Mouse (Mus musculus): Measurements from ENCODE around the gene St7. TPM values are rescaled to one million over a fixed set of nuclear protein-coding genes. Genes with fewer than 3 reads are reported as not detected.
A peak's percentile ranks its signal among the peaks of the same experiment; 100 is the strongest.

Gene St7
- 17.9 and 19.7 TPM in 2 replicates for polyA plus RNA-seq (2016; fragmentation: Nextera tagmentation; extraction: Ambion mirVana)

DNA sequence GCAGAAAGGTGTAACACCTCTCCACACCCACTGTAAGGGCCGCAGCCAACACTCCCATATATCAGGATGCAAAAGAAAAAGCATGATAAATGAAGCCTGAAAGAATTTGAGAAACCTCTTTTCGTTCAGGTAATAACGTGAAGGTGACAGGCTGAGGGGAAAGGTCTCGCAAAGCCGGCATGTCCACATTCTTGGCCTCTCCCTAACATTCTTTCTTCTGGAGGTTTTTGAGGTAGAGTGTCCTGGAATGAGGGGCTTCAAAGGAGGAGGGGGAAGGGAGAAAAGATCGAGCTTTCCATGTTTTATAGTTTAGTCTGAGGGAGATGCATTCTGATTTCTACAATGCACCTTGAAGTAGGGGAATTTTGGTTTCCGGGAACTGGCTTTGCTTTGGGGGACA is at the start of gene St7:
Gene St7 (plus strand): TSS at position 287 of the 400 bp plus-strand sequence.
- 74% methylated on average over 7 of the region's 7 CpGs for WGBS
- Histone ChIP-seq H3K4me1 (peaks cover 4% of the 10 kb centered on the region; the same call in 1 of the 2 replicates), H3K9me3 (replicated peaks) (no peaks in the 10 kb centered on the region), H3K4me3 (peak within 1 kb of the TSS; percentile 86), H3K27me3 (ENCODE audit: low read depth, poor library complexity, severe bottlenecking) (no peaks in the 10 kb centered on the region), H3K27ac (peak within 1 kb of the TSS; percentile 98), H3K36me3 (0 out of 2 replicates have a peak, but pooled peaks cover 6% of the 10 kb centered on the region)
- DNase-seq (ENCODE audit: low spot score) = no peak

DNA sequence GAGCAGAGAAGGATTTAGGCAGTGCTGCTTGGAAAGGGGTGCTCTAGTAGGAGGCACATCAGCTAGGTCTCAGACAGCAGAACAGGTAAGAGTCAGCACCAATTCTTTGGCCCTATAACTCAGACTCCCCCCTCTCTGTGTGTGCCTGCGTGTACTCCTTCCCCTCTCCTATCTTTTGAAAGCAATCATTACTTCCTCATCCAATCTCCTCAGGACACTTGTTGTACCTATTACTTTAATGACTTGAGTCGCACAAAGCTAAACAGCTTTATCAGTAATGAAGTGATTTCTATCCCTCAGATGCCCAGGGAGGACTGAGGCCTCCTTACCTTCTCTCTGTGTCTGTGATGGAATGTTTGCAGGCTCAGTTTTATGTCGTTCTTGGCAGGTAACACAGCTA is 46.6 kb upstream of the St7 start:
- no peaks in the 10 kb centered on the region for H3K9me3 ChIP-seq (replicated peaks)
- H3K27me3 ChIP-seq (ENCODE audit: low read depth, poor library complexity, severe bottlenecking) = no peaks in the 10 kb centered on the region
- WGBS = 78% methylated on average over 3 of the region's 3 CpGs
- no peaks in the 10 kb centered on the region for H3K4me1 ChIP-seq
- DNase-seq (ENCODE audit: low spot score) = no peak
- no peak overlapping the region for H3K27ac ChIP-seq
- no peak overlapping the region for H3K4me3 ChIP-seq
- H3K36me3 ChIP-seq = peaks cover 26% of the 10 kb centered on the region

DNA sequence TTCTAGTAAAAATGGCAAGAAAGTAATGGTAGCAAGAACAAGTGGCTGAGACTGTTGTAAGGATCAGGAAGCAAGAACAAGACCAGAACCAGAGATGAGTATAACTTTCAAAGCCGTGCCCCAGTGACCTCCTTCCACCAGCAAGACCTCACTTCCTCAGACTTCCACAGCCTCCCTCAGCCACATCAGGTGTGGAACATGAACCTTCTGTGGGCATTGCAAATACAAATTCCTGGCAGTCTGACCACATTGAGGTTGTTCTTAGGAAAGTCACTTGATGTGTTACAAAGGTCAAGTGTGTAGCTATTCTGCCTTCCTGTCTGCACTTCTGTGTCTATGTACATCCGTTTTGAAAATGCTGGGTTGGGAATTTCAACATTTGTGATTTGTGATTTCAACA is 40.6 kb upstream of the St7 start:
- Histone ChIP-seq H3K4me3 (no peak overlapping the region), H3K27ac (no peak overlapping the region), H3K27me3 (ENCODE audit: low read depth, poor library complexity, severe bottlenecking) (no peaks in the 10 kb centered on the region), H3K36me3 (peaks cover 71% of the 10 kb centered on the region), H3K4me1 (no peaks in the 10 kb centered on the region), H3K9me3 (replicated peaks) (no peaks in the 10 kb centered on the region)
- no peak for DNase-seq (ENCODE audit: low spot score)
- 88% methylated on average over 2 of the region's 2 CpGs for WGBS

DNA sequence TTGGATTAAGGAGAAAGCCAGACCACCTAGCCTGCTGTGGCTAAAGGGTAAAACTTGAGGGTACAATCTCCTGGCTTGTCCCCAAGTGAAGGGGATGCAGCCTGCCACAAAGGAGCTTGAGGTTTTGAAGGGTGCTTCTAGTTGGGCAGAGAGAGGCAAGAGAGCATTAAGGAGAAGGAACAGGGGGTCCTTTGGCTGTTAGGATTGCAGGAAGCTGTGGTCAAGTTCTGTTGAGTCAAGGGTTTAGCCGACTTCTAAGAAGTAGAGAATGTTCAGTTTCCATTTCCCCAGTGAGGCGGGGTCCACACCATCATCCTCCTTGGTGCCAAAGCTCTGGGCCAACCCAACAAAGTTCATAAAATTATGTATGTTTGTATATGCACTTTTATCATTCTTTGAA is 37.7 kb upstream of the St7 start:
- Histone ChIP-seq H3K9me3 (replicated peaks) (no peaks in the 10 kb centered on the region), H3K4me3 (no peak overlapping the region), H3K4me1 (no peaks in the 10 kb centered on the region), H3K36me3 (peaks cover 73% of the 10 kb centered on the region), H3K27ac (no peak overlapping the region), H3K27me3 (ENCODE audit: low read depth, poor library complexity, severe bottlenecking) (no peaks in the 10 kb centered on the region)
- DNase-seq (ENCODE audit: low spot score) = no peak
- WGBS = 96% methylated on average over 2 of the region's 2 CpGs

DNA sequence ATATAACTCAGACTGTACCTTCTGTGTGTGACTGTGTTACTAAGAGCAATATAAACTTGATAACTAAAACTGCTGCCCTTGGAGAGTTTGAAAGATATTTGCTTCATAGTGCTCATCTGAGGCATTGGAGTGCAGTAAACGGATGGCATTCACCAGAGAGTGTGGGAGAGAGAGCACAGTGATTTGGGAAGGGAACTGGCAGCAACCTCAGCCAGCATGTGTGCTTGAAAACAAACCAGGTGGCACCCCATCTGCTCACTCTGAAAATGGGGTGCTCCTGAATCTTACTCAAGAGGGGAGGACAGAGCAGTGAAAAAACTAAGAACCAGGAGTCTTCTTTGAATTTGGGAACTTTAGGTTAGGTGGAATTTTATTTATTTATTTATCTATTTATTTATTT is 35.4 kb upstream of the St7 start:
- H3K4me3 ChIP-seq = no peak overlapping the region
- no peak for DNase-seq (ENCODE audit: low spot score)
- no peaks in the 10 kb centered on the region for H3K4me1 ChIP-seq
- H3K9me3 ChIP-seq (replicated peaks) = no peaks in the 10 kb centered on the region
- H3K36me3 ChIP-seq = peaks cover 76% of the 10 kb centered on the region
- no peak overlapping the region for H3K27ac ChIP-seq
- 88% methylated on average over 1 of the region's 1 CpGs for WGBS
- H3K27me3 ChIP-seq (ENCODE audit: low read depth, poor library complexity, severe bottlenecking) = no peaks in the 10 kb centered on the region

DNA sequence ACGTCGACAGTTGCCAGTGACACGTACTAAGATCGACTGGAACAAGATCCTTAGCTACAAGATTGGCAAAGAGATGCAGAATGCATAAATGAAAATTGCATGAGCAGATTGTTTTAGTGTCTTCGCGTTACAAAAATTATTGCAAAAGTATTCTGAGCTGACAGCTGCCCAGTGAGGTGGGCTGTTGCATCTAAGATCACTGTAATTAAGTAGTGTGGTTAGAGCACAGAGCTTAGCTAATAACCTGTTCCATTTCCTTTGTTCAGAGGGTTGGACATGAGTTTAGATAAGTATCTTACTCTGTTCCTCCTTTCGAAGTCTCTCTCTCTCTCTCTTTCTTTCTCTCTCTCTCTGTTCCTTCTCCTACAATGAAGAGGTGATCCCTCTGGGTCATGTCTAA is 27.4 kb upstream of the St7 start:
- 95% methylated on average over 7 of the region's 7 CpGs for WGBS
- no peak overlapping the region for H3K27ac ChIP-seq

DNA sequence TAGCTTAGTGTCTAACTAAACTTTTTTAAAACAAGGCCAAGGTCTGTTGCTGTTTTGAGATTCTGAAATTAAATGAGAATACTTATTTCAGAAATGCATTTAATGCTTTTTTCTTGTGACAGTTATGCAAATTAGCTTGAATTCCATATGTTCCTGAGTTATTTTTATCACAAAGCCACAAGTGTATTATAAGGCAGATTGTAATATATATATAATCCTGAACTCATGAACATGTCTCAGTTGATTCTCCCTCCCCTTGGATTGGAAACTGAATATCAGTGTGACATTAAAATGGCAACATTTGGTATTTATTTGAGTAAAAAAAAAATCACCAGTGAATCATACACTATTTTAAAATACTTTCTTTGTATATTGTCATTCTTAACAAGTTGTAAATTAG is 26.7 kb upstream of the St7 start:
- H3K36me3 ChIP-seq = peaks cover 77% of the 10 kb centered on the region
- H3K27ac ChIP-seq = no peak overlapping the region
- H3K27me3 ChIP-seq (ENCODE audit: low read depth, poor library complexity, severe bottlenecking) = no peaks in the 10 kb centered on the region
- DNase-seq (ENCODE audit: low spot score) = no peak
- H3K4me1 ChIP-seq = no peaks in the 10 kb centered on the region
- H3K4me3 ChIP-seq = no peak overlapping the region
- no peaks in the 10 kb centered on the region for H3K9me3 ChIP-seq (replicated peaks)

More for the DNA sequence above, 27.4 kb upstream of the St7 start:
- no peak for DNase-seq (ENCODE audit: low spot score)
- peaks cover 84% of the 10 kb centered on the region for H3K36me3 ChIP-seq
- no peak overlapping the region for H3K4me3 ChIP-seq
- H3K4me1 ChIP-seq = no peaks in the 10 kb centered on the region
- no peaks in the 10 kb centered on the region for H3K9me3 ChIP-seq (replicated peaks)
- H3K27me3 ChIP-seq (ENCODE audit: low read depth, poor library complexity, severe bottlenecking) = no peaks in the 10 kb centered on the region

DNA sequence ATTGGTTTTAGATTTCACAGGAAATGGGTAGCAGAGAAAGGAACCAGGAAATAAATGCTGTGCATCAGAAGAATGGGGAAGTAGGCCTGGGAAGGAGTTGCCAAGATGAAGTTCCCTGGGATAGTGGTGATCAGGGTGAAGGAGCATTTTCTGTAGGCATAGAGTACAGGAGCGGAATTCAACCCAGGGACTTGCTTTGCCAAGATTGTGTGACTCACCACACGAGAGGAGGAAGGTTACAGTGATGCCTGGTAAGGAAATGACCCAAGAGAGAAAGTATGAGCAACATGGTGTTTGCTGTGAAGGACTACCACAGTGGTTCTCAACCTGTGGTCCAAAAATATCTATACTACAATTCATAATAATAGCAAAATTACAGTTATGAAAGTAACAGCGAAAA is 24.9 kb upstream of the St7 start:
- H3K27ac ChIP-seq = no peak overlapping the region
- H3K36me3 ChIP-seq = peaks cover 60% of the 10 kb centered on the region
- H3K27me3 ChIP-seq (ENCODE audit: low read depth, poor library complexity, severe bottlenecking) = no peaks in the 10 kb centered on the region
- no peaks in the 10 kb centered on the region for H3K9me3 ChIP-seq (replicated peaks)
- no peak for DNase-seq (ENCODE audit: low spot score)
- H3K4me3 ChIP-seq = no peak overlapping the region
- H3K4me1 ChIP-seq = no peaks in the 10 kb centered on the region
- WGBS = 94% methylated on average over 3 of the region's 3 CpGs

DNA sequence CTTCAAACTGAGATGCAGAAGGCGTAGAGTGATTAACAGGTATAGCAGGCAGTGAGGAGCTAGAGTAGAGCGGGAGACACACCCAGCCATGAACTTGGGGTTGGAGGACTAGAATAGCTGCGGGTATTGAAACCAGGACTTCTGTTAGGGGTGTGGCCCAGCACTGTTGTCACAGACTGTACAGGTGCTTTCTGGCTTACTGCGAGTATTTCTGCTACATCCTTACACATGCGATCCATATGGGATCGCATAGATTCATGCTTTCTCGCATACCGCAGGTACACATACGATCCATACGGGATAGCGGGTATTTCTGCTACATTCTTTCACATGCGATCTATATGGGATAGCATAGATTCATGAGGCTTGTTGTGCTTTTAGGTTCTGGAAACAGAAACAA is 24.4 kb upstream of the St7 start:
- WGBS = 96% methylated on average over 12 of the region's 12 CpGs
- H3K4me3 ChIP-seq = no peak overlapping the region

DNA sequence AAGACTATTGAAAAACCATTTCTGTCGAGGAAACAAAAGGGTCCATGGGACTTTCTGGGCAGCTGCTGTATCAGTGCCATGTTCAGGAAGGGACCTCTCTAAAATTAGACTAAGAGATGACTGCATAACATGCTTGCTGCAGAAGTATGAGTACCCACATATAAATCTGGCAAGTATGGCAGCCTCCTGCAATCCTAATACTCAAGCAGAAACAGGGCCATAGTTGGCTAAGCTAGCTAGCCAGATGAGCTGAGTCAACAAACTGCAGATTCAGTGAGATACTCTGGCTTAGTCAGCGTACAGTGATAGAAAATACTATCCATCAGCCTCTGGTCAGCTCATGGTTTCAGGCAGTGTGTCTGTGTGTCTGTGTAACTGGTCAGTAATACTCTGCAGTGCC is 22.9 kb upstream of the St7 start:
- Histone ChIP-seq H3K27me3 (ENCODE audit: low read depth, poor library complexity, severe bottlenecking) (no peaks in the 10 kb centered on the region), H3K36me3 (peaks cover 40% of the 10 kb centered on the region), H3K4me1 (no peaks in the 10 kb centered on the region), H3K4me3 (no peak overlapping the region), H3K9me3 (replicated peaks) (no peaks in the 10 kb centered on the region), H3K27ac (no peak overlapping the region)
- no peak for DNase-seq (ENCODE audit: low spot score)
- 94% methylated on average over 2 of the region's 2 CpGs for WGBS

More for the DNA sequence above, 24.4 kb upstream of the St7 start:
- Histone ChIP-seq H3K27ac (no peak overlapping the region), H3K36me3 (peaks cover 54% of the 10 kb centered on the region), H3K27me3 (ENCODE audit: low read depth, poor library complexity, severe bottlenecking) (no peaks in the 10 kb centered on the region), H3K9me3 (replicated peaks) (no peaks in the 10 kb centered on the region), H3K4me1 (no peaks in the 10 kb centered on the region)
- no peak for DNase-seq (ENCODE audit: low spot score)

DNA sequence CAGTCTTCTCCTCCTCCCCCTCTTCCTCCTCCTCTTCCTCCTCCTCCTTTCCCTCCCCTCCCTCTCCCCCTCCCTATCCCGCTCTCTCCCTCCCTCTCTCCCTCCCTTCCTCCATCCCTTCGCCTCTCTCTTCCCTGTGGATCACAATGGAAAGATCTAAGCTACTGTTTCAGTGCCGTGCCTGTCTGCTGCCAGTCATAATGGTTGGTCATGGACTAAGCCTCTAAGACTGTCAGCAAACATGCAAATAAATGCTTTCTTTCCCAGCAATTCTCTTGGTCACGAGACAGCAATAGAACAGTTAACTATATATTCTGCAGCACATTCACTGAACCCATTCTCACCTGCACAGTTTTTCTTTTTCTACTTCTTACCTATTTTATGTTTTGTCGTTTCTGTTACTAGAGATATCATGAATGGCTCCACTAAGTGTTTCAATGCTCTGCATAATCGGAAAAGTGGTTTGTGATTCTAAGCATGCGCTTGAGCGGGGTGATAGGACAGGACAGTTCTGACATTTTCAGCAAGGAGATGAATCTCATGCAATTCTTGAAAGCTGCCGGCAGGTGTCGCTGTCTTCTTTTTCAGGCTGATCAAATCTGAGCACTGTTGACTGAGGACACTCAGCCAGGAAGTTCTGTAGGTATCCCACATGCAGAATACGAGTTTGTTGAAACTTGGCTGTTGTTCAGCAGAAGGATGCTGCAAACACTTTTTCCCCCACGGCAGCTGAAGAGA is 17.5 kb upstream of the St7 start:
- WGBS = 34% methylated on average over 12 of the region's 12 CpGs
- Histone ChIP-seq H3K27me3 (ENCODE audit: low read depth, poor library complexity, severe bottlenecking) (no peaks in the 10 kb centered on the region), H3K27ac (no peak overlapping the region), H3K9me3 (replicated peaks) (no peaks in the 10 kb centered on the region), H3K4me1 (no peaks in the 10 kb centered on the region), H3K4me3 (no peak overlapping the region), H3K36me3 (no peaks in the 10 kb centered on the region)
- DNase-seq (ENCODE audit: low spot score) = peak; percentile 80

DNA sequence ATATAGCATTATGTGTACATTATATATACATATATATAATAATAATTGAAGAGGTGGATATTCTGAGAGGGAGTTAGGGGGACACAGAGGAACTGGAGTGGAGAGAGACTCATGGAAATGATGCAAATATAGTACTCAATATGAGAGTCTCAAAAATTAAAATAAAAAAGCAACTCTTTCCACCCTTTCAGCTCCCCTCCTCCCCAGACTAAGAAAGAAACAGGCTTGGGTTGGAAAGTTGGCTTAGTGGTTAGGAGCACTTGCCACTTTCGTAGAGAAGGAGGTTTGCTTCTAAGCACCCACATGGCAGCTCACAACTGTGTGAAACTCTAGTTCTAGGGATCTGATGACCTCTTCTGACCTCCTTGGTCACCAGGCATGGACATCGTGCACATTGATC is 15.7 kb upstream of the St7 start:
- no peaks in the 10 kb centered on the region for H3K36me3 ChIP-seq
- H3K9me3 ChIP-seq (replicated peaks) = peaks cover 6% of the 10 kb centered on the region; the same call in 1 of the 2 replicates
- H3K27ac ChIP-seq = no peak overlapping the region
- no peaks in the 10 kb centered on the region for H3K4me1 ChIP-seq
- no peaks in the 10 kb centered on the region for H3K27me3 ChIP-seq (ENCODE audit: low read depth, poor library complexity, severe bottlenecking)
- no peak overlapping the region for H3K4me3 ChIP-seq
- 76% methylated on average over 2 of the region's 2 CpGs for WGBS
- DNase-seq (ENCODE audit: low spot score) = no peak

DNA sequence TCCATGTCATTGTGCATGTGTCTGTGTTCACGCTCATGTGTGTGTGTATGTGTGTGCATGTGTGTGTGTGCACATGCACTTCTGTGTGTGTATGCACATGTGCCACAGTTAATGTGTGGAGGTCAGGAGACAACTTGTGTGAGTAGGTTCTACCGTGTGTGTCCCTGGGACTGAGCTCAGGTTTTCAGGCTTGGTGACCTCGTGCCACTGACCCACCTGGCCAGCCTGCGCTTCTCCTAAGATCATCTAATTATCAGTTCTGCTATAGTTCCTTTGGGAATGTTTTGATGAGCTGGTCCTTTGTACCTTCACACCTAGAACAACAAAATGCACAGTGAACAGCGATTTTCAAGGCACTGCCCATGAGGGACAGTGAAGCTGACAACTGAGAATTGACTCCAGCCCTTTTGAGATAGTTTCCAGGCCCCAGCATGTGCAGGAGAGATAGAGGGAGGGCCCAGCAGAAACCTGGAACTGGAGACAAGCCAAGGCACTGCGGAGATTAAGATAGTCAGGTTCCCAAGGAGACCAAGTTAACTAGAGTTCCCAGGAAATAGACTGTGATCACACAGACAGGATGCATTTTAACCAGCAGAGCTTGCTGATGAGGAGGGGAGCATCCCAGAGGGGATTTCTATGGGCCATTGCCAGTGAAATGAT is 12.3 kb upstream of the St7 start:
- 90% methylated on average over 6 of the region's 6 CpGs for WGBS
- Histone ChIP-seq H3K4me1 (no peaks in the 10 kb centered on the region), H3K4me3 (no peak overlapping the region), H3K27ac (no peak overlapping the region), H3K36me3 (no peaks in the 10 kb centered on the region), H3K27me3 (ENCODE audit: low read depth, poor library complexity, severe bottlenecking) (no peaks in the 10 kb centered on the region), H3K9me3 (replicated peaks) (peaks cover 6% of the 10 kb centered on the region; the same call in 1 of the 2 replicates)
- no peak for DNase-seq (ENCODE audit: low spot score)
